Mouse (Mus musculus): Measurements from ENCODE around the gene Mon1a.

The Mon1a gene

DNA sequence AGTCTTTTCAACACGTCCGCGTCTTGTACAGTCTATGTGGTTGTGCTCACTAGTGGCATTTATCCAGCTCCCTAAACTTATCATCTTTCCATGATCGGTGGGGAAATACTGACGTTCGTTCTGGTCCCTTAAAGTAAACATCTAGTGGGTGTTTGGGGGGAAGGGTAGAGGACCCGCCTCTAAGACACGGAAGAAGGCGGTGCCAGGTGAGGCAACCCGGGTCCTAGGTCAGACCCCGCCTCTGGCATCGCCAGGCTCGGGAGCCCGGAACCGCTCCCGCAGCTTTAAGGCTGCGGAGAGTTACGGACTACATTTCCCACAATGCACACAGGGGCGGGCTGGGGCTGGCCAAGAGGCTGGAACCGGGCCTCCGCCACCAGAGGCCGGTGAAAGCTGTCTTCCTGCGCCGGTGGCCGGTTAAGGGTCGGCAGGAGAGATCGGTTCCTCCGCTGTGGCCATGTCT, at the start of gene Mon1a:
Gene Mon1a (plus strand): TSS at position 348 of the 463 bp plus-strand sequence.
- DNase-seq: peak; percentile 92

DNA sequence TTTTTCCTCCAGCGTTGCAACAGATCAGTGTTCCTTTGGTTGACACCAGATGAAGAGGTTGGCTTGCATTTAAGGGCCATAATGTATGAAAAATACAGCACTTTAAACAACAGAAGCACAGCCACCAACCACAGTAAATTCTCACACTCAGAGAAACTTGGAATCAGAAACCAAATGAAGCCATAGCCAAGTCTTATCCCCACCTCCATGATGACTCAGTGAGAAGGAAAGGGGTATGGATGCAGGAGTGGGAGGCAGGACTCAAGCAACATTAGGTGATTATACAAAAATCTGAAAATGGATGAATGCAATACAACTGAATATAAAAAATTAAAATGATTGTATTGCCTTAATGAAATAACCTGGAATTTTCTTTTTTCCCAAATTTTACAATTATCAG, 49.1 kb upstream of the Mon1a start:
- peak; percentile 10 for DNase-seq

DNA sequence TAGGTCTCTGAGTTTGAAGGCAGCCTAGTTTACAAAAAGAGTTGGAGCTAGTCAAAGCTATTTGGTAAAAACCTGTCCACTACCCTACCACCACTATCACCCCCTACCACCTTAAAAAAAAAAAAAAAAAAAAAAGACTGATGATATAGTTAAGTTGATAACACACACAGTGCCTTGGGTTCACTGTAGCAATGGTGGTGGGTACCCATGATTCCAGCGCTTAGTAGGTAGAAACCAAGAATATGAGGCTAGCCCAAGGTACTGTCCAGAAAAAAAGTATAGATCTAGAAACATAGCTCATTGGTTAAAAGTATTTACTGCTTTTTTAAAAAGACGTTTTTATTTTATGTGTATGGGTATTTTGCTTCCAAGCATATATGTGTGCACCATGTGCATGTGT, 45.2 kb upstream of the Mon1a start:
- no peak for DNase-seq

DNA sequence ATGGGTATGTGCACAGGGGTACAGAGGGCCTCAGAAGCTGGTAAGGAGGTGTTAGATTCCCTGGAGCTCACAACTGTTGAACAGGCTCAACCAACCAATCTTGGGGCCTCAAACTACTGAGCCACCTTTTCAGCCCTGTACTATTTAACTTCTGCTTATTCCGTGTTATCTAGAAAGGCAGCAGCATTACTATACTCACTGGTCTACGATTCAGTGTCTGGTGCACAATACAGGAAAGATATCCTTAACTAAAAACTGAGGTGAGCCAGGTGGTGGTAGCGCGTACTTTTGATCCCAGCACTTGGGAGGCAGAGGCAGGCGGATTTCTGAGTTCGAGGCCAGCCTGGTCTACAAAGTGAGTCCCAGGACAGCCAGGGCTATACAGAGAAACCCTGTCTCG, 39.0 kb upstream of the Mon1a start:
- no peak for DNase-seq

DNA sequence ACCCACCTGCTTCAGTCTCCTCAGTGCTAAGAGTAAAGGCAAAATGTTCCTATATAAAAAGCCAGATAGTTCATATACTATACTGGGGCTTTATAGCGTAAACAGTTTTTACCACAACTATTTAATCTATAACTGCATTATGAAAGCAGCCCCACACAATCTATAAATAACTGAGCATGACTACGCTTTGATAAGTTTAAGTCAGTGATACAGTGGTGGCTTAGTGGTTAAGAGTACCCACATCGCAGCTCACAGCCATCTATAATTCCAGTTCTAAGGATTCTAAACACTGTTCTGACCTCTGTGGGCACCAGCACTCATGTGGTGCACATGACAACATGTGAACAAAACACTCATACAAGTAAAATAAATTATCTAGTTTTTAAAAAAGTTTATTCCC, 29.6 kb upstream of the Mon1a start:
- DNase-seq: no peak

DNA sequence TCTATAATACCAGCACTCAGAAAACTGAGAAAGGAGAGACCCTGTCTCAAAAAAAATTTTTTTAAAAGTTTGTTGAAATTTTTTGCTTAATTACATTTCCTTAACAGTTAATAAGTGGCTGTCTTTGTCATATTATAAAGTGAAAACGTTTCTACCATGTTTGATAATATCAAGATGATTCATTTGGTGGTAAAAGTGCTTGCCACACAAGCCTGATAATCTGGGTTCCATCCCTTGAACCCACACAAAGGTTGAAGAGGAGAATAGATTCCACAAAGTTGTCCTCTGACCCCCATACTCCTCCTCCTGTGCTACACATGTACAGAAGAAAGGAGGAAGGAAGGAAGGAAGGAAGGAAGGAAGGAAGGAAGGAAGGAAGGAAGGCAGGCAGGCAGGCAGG, 23.5 kb upstream of the Mon1a start:
- DNase-seq: no peak

DNA sequence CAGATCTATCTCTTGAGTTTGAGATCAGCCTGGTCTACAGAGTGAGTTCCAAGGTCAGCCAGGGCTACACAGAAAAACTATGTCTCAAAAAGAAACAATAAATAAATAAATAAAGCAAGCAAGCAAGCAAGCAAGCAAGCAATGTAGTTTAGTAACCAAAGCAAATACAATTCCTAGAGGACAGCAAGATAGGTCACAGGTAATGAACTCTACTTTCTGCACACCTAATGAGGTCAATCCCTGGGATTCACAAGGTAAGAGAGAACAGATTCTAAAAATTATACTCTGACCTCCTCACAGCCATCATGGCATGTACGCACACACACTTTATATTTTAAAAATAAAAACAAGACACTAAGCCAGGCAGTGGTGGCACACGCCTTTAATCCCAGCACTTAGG, 21.9 kb upstream of the Mon1a start:
- DNase-seq: no peak

DNA sequence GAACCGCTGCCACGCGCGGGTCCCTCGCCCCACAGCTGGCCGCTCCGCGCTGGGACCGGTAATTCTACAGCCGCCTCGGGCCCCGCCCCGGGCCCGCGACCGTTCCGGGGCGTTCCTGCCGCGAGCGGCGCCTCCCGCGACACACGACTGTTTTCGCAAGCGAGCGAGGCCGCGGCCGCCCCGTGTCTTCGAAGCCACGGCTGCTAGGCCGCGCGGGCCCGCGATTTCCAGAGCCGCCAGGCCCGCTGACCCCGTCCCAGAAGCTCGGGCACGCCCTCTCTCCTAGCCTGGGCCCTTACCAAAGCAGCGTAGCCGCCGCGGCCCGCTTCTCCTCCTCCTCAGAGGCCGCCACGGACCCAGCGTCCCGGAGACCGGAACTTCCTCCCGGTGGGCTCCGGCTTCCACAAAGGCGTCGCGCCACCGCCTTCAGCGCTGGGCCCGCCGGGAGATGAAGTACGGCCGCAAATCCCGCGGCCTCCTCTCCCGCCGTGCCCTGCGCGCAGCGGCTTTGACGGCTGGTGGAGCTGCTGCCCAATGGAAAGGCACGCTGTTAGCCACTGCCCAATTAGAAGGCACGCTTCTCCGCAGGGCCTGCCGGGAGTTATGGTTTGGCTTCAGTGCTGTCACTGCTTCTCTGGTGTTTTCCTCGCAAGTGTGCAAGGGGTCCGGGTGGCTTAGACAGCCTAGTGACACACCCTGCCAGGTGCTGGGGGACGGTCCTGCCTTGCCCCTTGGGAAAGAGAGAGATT, 15.4 kb upstream of the Mon1a start:
- DNase-seq: peak; percentile 98

DNA sequence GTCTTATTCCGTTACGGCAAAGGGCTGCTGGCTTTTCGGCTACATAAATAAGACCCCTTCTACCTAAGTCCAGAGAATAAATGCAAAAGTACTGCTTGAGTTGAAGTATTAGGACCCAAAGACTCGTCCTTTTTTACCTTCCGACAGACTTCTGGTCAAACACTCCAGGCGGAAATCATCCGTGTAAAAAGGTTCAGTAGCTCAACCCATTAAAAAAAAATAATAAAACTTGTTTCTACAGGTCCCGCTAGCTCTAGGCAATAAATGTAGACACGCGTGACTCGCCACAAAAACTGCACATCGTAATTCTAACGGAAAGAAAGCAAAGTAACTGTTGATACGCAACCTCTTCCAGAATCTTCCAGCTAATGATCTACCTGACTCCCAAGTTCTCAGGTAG, 14.8 kb upstream of the Mon1a start, which contains the start of gene Rbm6:
Gene Rbm6 (minus strand): TSS at position 101 of the 400 bp plus-strand sequence.
- DNase-seq: no peak

DNA sequence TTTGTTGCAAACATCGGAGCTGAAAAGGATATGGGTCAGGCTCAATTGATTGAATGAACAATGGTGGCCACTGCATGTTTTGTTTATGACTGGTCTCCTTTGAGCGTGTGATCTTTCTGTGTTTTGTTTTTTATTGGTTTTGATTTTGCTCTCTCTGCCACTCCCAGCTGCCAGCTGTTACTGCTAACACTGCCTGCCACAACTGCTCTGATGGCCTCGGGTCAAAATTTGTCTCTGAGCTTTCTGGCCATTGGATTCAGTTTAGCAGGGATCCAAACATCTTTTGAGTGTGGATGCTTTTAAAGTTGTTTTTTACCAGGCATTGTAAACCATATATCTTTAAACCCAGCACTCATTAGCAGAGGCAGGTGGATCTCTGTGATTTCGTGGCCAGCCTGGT, 7.5 kb upstream of the Mon1a start:
- no peak for DNase-seq

DNA sequence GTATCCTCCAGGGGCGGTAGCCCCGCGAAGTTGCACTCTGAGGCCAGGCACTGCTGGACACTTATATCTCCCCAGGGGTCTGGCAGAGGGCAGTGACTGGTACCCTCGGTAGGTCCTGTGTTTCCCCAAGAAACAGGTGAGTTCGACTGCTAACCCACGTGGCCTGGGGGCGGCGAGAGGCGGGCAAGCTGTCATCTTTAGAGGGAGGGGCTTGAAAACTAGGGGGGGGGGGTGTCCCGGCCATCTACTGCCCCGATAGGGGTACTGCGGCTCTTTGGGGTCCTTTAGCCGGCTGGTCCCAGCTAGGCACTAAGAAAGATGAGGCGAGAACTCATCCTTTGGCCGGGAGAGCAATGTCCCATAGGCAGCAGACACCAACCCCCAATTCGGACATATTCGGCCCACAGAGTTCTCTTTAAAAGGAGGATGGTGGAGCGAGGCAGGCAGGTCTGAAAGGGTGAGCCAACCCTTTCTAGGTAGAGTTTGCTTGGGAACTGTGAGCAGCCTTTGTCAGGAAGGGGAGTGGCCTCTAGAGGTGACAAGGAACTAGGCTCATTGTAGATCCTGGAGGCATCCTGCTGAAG, 408 bp downstream of the Mon1a start:
- no peak for DNase-seq

DNA sequence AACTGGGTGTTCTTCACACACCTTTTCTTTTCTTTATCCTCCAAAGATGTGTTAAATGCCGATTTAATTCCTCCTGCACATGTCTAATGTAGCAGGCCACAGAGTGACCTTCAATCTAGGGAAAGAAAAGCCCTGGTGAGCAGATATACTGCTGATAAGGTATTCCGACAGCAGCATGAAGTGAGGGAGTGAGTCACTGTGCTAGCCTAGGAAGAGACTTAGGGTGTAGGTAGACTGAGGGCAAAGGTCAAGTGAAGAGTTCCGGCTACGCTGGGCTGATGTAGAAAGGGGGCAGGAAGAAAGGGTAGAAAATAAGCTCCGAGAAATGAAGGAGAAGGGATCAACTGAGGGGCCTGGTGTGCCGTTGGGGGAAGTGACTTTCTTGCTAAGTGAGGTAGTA, 2.3 kb downstream of the Mon1a start:
- DNase-seq: no peak

DNA sequence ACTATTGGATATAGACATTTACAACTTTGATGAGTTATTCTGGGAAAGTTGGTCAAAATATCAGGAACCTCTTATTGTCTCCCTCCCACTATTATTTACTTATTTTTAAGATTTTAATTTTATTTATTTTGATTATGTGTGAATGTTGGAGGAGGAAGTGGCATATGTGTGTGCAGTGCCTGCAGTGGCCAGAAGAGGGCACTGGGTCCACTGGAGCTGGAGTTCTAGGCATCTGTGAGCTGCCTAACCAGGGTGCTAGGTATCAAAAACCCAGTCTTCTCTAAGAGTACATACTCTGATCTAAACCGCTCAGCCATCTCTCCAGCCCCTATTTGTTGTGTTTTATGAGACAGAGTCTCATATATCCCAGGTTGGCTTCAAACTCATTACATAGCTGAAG, 3.1 kb downstream of the Mon1a start:
- DNase-seq: no peak

DNA sequence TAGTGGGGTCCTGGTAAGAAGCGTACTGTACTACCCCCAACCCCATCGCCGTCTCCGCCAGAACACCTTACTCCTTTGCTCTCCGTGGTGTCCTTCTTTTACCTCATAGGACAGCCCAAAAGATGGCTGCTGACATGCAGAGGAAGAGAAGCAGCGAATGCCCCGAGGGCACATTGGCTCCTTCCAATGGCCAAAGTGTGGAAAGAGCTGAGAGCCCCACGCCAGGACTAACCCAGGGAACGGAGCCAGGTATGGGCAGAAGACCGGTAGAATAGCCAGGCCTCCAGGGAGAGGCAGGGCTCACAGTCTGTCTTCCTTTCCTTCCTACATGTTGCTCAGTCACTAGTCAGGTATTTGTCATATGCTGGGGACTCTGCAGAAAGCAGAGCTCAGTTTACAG, 10.6 kb downstream of the Mon1a start:
- DNase-seq: no peak

DNA sequence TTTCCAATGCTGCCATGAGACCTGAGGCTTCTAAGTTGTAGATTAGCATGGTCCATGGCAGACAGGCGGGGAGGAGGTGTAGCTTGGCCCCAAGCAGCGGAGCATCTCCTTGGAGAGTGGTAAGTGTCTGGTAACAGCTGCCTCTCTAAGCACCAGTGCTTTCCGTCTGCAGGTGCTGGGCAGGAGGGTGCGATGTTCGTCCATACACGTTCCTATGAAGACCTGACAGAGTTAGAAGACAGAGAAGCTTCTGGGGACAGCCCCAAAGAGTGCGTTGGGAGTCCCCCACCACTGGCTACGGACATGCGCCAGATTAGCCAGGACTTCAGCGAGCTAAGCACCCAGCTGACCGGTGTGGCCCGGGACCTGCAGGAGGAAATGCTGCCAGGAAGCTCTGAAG, 11.9 kb downstream of the Mon1a start:
- DNase-seq: no peak

DNA sequence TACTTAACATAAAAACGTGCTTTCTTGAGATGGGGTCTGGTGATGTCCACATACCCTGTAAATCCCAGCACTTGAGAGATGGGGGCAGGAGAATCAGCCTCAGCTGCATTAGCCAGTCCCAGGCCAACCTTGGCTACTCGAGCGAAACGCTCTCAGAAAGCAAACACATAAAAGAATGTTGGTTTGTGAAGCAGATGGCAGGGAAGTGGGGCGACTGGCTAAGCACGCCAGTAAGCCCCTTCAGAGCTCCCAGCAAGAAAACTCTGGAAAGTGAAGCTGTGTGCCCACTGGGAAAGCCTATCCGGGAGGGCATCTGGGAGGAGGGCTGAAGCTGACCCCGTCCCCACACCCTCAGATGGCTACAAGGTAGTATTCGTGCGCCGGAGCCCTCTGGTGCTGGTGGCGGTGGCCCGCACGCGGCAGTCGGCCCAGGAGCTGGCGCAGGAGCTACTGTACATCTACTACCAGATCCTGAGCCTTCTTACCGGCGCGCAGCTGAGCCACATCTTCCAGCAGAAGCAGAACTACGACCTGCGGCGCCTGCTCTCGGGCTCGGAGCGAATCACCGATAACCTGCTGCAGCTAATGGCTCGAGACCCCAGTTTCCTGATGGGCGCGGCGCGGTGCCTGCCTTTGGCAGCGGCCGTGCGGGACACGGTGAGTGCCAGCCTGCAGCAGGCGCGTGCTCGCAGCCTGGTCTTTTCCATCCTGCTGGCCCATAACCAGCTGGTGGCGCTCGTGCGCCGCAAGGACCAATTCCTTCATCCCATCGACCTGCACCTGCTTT, 13.1 kb downstream of the Mon1a start:
- DNase-seq: peak; percentile 86

DNA sequence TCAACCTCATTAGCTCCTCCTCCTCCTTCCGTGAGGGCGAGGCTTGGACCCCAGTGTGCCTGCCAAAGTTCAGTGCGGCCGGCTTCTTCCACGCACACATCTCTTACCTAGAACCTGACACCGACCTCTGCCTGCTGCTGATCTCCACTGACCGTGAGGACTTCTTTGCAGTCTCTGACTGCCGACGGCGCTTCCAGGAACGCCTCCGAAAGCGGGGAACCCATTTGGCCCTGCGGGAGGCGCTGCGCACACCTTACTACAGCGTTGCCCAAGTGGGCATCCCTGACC, 13.6 kb downstream of the Mon1a start:
- no peak for DNase-seq

DNA sequence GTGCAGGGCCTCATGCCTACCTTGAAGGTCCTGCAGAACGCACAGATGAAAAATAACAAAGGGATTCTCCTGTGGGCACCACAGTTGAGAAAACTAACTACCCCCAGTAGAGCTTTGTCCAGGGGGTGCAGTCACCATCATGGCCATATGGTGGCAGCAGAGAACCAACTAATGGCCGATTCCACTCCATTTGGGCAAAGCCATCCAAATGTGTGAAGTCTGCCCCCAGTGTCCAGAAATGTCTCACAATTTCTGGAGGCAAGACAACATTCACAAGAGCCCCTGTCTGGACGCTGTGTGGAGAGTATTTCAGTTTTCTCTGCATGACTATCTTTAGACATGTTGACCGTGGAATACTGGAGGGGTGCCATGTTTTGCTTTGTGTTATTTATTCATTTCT, 16.8 kb downstream of the Mon1a start:
- peak; percentile 84 for DNase-seq

DNA sequence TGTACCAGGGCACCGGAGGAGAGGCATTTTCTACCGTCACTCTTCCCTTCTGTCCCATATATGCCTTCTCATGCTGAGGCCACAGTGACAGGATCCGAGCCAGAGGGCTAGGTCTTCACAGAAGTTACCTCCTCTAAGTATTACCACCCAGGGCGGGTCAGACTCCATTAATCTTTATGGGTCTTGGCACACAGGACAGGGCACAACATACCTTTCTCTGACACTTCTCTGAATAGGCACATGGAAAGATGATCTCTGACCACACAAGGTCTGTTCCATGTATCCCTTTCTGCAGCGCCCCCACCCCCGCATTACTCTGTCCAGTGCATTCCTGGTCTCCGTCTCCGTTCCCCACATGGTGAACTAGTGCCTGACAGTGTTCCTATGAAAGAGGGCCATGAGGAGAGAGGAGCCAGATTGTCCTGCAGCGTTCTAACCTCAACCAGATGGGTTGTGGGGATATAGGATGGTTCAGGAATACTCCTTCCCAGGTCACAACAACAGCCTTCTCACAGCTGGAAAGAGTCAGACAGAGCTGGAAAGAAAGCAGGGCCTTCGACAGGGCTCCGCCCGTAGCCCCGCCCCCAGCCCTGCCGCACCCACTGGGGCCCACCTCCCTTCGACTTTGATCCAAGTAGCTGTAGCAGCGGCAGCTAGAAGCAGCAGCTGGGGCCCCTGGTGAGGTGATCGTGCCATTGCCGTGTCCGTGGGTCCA, 18.5 kb downstream of the Mon1a start, which contains the start of gene Mst1r:
Gene Mst1r (plus strand): TSS at position 622 of the 715 bp plus-strand sequence.
- no peak for DNase-seq

DNA sequence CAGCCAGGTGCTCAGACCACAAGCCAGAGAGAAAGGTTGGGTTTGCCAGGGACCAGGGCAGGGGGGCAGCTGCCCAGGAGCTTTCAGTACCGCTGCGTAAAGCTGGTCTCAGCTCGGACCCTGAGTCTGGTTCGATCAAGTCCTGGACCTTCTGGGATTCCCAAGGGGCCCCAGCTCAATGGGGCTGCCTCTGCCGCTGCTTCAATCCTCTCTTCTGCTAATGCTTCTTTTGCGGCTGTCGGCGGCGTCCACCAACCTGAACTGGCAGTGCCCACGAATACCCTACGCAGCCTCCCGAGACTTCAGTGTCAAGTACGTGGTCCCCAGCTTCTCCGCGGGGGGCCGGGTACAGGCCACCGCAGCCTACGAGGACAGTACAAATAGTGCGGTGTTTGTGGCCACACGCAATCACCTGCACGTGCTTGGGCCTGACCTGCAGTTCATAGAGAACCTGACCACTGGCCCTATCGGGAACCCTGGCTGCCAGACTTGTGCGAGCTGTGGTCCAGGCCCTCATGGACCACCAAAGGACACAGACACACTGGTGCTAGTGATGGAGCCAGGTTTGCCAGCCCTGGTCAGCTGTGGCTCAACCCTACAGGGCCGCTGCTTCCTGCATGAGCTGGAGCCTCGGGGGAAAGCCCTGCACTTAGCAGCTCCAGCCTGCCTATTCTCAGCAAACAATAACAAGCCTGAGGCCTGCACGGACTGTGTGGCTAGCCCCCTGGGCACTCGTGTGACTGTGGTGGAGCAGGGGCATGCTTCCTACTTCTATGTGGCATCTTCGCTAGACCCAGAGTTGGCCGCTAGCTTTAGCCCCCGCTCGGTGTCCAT, 19.2 kb downstream of the Mon1a start:
- DNase-seq: no peak

DNA sequence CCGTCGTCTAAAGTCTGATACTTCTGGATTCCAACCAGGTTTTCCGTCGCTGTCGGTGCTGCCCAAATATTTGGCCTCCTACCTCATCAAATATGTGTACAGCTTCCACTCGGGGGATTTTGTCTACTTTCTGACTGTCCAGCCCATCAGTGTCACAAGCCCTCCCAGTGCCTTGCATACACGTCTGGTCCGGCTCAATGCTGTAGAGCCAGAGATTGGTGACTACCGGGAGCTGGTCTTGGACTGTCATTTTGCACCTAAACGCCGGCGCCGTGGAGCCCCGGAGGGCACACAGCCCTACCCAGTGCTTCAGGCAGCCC, 19.8 kb downstream of the Mon1a start:
- DNase-seq: no peak

DNA sequence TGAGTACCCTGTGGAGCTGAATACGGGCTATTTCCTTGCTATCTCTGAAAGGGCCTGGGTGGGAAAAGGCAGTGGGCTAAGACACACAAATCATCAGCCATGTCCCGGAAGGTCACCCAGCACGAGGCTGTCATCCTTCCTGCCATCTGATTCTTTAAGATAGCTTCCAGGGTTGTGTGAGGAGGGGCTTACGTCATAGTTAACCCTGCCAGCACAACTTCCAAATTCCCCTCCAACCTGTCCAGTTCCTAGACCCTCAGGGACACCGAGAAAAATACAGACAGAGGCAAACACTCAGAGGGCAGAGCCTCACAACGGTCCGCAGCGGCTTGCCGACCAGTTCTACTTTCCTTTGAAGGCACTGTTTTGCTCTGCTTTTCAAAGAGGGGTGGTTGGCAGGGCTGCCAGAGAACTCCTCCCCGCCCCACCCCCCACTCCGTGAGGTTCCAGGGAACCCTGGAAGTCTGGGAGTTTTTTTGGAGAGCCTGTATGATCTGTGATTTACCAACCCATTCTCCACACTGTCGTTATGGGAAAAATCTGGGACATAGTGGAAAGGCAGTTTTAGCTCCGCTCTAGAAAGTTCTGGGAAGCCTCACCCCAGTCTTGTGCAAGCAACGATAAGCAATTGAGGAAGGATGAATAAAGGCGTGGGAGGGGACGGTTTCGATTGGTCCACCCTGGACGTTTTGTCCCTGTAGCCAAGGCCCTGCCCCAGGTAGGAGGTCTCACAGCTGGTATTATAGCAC, 20.6 kb downstream of the Mon1a start:
- DNase-seq: no peak
